Comparison of ENCODE assay signal across 30 mouse cellular contexts in the genomic region with DNA sequence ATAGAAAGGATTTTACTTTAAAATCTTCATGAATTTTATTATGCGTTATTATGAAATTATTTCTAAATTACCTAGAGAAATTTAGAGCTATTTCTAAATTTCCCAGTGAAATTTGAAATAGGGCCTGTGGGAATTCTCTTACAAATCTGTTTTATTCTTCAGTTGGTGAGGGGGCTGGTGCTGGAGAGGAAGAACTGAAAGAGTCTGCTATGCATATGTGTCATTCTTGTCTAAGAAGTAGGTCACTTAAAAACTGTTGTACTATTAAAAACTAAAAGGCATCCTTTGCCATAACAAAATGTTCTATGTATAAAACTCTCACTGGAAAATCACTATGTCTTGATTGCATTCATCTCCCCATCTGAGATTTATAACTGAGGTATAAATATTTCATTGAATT.
"Had no signal": no experiment of that assay in that cellular context is flagged by ENCODE, and none has a peak within 500 bp of the region (broad histone marks: within the 10 kb centered on the region; RNA-seq: fewer than 3 reads in every experiment).

No protein-coding gene starts in this region.

- H3K27me3 ChIP-seq: limb, embryonic 12.5 days; limb, embryonic 13.5 days; limb, embryonic 15.5 days; liver, embryonic 12.5 days; liver, embryonic 13.5 days; liver, embryonic 15.5 days; lung, embryonic 15.5 days; megakaryocyte, embryonic 14.5 days; midbrain, embryonic 12.5 days; midbrain, embryonic 13.5 days; midbrain, embryonic 15.5 days; neural tube, embryonic 12.5 days had no signal

- H3K4me1 ChIP-seq: limb, embryonic 10.5 days; limb, embryonic 12.5 days; limb, embryonic 13.5 days; limb, embryonic 15.5 days; liver, embryonic 12.5 days; liver, embryonic 13.5 days; liver, embryonic 15.5 days; lung, embryonic 15.5 days; megakaryocyte, embryonic 14.5 days; midbrain, embryonic 10.5 days; midbrain, embryonic 12.5 days; midbrain, embryonic 13.5 days; midbrain, embryonic 15.5 days; neural tube, embryonic 12.5 days had no signal

- H3K4me3 ChIP-seq: limb, embryonic 10.5 days; limb, embryonic 12.5 days; limb, embryonic 13.5 days; limb, embryonic 15.5 days; liver, embryonic 12.5 days; liver, embryonic 13.5 days; liver, embryonic 15.5 days; lung, embryonic 15.5 days; megakaryocyte, embryonic 14.5 days; midbrain, embryonic 10.5 days; midbrain, embryonic 12.5 days; midbrain, embryonic 13.5 days; midbrain, embryonic 15.5 days; myocyte; neural tube, embryonic 12.5 days had no signal

- DNase-seq: left cerebral cortex, postnatal 4 days; liver; liver, embryonic 13.5 days; liver, postnatal 0 days; lung, adult 18-20 months; lung, adult 2 months; lung, embryonic 14.5 days; lung, postnatal 10 days; lung, postnatal 14 days; lung, postnatal 36 days; lung, postnatal 4 days; midbrain, embryonic 14.5 days had no signal

- H3K9ac ChIP-seq: limb, embryonic 12.5 days; limb, embryonic 13.5 days; limb, embryonic 15.5 days; liver, embryonic 12.5 days; liver, embryonic 13.5 days; liver, embryonic 14.5 days; liver, embryonic 15.5 days; liver, postnatal 0 days; lung, embryonic 14.5 days; lung, embryonic 15.5 days; midbrain, embryonic 12.5 days; midbrain, embryonic 13.5 days; midbrain, embryonic 15.5 days; neural tube, embryonic 12.5 days had no signal

- H3K36me3 ChIP-seq: limb, embryonic 10.5 days; limb, embryonic 12.5 days; limb, embryonic 13.5 days; limb, embryonic 15.5 days; liver, embryonic 12.5 days; liver, embryonic 13.5 days; liver, embryonic 15.5 days; lung, embryonic 15.5 days; midbrain, embryonic 10.5 days; midbrain, embryonic 12.5 days; midbrain, embryonic 13.5 days; midbrain, embryonic 15.5 days; neural tube, embryonic 12.5 days had no signal

- H3K27ac ChIP-seq: limb, embryonic 10.5 days; limb, embryonic 12.5 days; limb, embryonic 13.5 days; limb, embryonic 15.5 days; liver, embryonic 12.5 days; liver, embryonic 13.5 days; liver, embryonic 14.5 days; liver, embryonic 15.5 days; lung, embryonic 15.5 days; macrophage; midbrain, embryonic 10.5 days; midbrain, embryonic 12.5 days; midbrain, embryonic 13.5 days; midbrain, embryonic 15.5 days; neural tube, embryonic 12.5 days had no signal

- ATAC-seq: liver, embryonic 12.5 days; liver, postnatal 0 days; lung, postnatal 0 days; midbrain, embryonic 13.5 days; midbrain, embryonic 15.5 days; midbrain, embryonic 16.5 days had no signal
